Mouse (Mus musculus) limb, embryonic 11.5 days (tissue): ENCODE measurements at regions not wholly inside any gene's neighbourhood (a gene's known extent, or its start where the extent isn't known, plus 50 kb on each side); places are given as distances from the start of the nearest gene placed in this dataset.

Experiments
- ATAC-seq: fragments of 200-750 bp; cut with Nextera tagmentation; 2 replicates; pipeline ENCODE4 v1.8.0; 2017; ENCODE audit warnings: low read depth; ENCODE audit not compliant: insufficient number of reproducible peaks, low FRiP score, low TSS enrichment
- DNase-seq: peaks from one replicate; pipeline ENCODE4 v3.0.0-alpha.2; 2015; ENCODE audit warnings: low spot score
- H3K27ac ChIP-seq: fragments of 300-500 bp; sonication (generic); replicated peaks from 2 replicates; pipeline ENCODE4 v1.5.1; 2014; ENCODE audit warnings: low read depth, mild to moderate bottlenecking, low read length
- H3K27me3 ChIP-seq: fragments of 300-500 bp; sonication (generic); 2 replicates; pipeline ENCODE4 v1.6.1; 2014; ENCODE audit warnings: mild to moderate bottlenecking, low read length, mixed read lengths; ENCODE audit not compliant: control insufficient read depth, insufficient read depth
- H3K36me3 ChIP-seq: fragments of 300-500 bp; sonication (generic); 2 replicates; pipeline ENCODE4 v1.6.1; 2014; ENCODE audit warnings: mild to moderate bottlenecking, low read length, moderate library complexity, mixed read lengths; ENCODE audit not compliant: control insufficient read depth, insufficient read depth
- H3K4me1 ChIP-seq: fragments of 300-500 bp; sonication (generic); 2 replicates; pipeline ENCODE4 v1.6.1; 2014; ENCODE audit warnings: low read length, mixed read lengths; ENCODE audit not compliant: control insufficient read depth, insufficient read depth
- H3K4me2 ChIP-seq: fragments of 300-500 bp; sonication (generic); 2 replicates; pipeline ENCODE4 v1.6.1; 2014; ENCODE audit warnings: low read depth, mild to moderate bottlenecking, moderate library complexity; ENCODE audit not compliant: severe bottlenecking
- H3K4me3 ChIP-seq: fragments of 300-500 bp; sonication (generic); 2 replicates; pipeline ENCODE4 v1.5.1; 2014; ENCODE audit warnings: low read depth, low read length
- H3K9ac ChIP-seq: fragments of 300-500 bp; sonication (generic); 2 replicates; pipeline ENCODE4 v1.6.1; 2014; ENCODE audit warnings: mild to moderate bottlenecking, low read length
- H3K9me3 ChIP-seq: fragments of 300-500 bp; sonication (generic); 2 replicates; pipeline ENCODE4 v1.6.1; 2016; ENCODE audit warnings: low read length; ENCODE audit not compliant: control insufficient read depth
- WGBS: fragments of 180-500 bp; shearing (Covaris S2); extraction: QIAGEN DNeasy Blood & Tissue Kit; methylation state at CpG from one replicate; pipeline ENCODE4 v1.1.7; 2014; 5-methylcytosine and 5-hydroxymethylcytosine counted together

GRCm38 (mm10) chr16:12692739-12693292 is 416.7 kb upstream of the Ercc4 start:
- H3K27ac ChIP-seq, result no peak overlapping the region
- H3K27me3 ChIP-seq, result no peaks in the 10 kb centered on the region
- WGBS, result 63% methylated on average over 4 of the region's 5 CpGs
- no peaks in the 10 kb centered on the region for H3K4me1 ChIP-seq
- no peak overlapping the region for H3K4me3 ChIP-seq
- no peak overlapping the region for H3K4me2 ChIP-seq
- ATAC-seq, result no peak
- no peaks in the 10 kb centered on the region for H3K36me3 ChIP-seq
- no peaks in the 10 kb centered on the region for H3K9me3 ChIP-seq
- no peak for DNase-seq
- H3K9ac ChIP-seq, result no peak overlapping the region

- Histone ChIP-seq H3K4me1 (no peaks in the 10 kb centered on the region), H3K9ac (no peak overlapping the region), H3K36me3 (no peaks in the 10 kb centered on the region), H3K9me3 (no peaks in the 10 kb centered on the region), H3K4me3 (no peak overlapping the region), H3K27me3 (no peaks in the 10 kb centered on the region), H3K4me2 (no peak overlapping the region), H3K27ac (no peak overlapping the region)
- DNase-seq (no peak), ATAC-seq (no peak)
- 54% methylated on average over 7 of the region's 7 CpGs for WGBS
Measured at GRCm38 (mm10) chr16:12693346-12693745, 416.1 kb upstream of the Ercc4 start.

GRCm38 (mm10) chr16:12694646-12695045 is 414.8 kb upstream of the Ercc4 start:
- DNase-seq (no peak), ATAC-seq (no peak)
- WGBS, result 87% methylated on average over 3 of the region's 3 CpGs
- Histone ChIP-seq H3K9me3 (no peaks in the 10 kb centered on the region), H3K4me2 (no peak overlapping the region), H3K9ac (no peak overlapping the region), H3K4me3 (no peak overlapping the region), H3K4me1 (no peaks in the 10 kb centered on the region), H3K36me3 (no peaks in the 10 kb centered on the region), H3K27me3 (no peaks in the 10 kb centered on the region), H3K27ac (no peak overlapping the region)

GRCm38 (mm10) chr16:12696939-12697621 is 412.4 kb upstream of the Ercc4 start:
- H3K4me2 ChIP-seq, result no peak overlapping the region
- H3K9ac ChIP-seq, result no peak overlapping the region
- 87% methylated on average over 10 of the region's 10 CpGs for WGBS
- ATAC-seq (no peak), DNase-seq (no peak)
- H3K4me3 ChIP-seq, result no peak overlapping the region
- H3K27me3 ChIP-seq, result no peaks in the 10 kb centered on the region
- H3K4me1 ChIP-seq, result no peaks in the 10 kb centered on the region
- no peak overlapping the region for H3K27ac ChIP-seq
- H3K9me3 ChIP-seq, result no peaks in the 10 kb centered on the region
- H3K36me3 ChIP-seq, result no peaks in the 10 kb centered on the region

- H3K27me3 ChIP-seq, result no peaks in the 10 kb centered on the region
- no peak overlapping the region for H3K4me3 ChIP-seq
- H3K9ac ChIP-seq, result no peak overlapping the region
- no peaks in the 10 kb centered on the region for H3K36me3 ChIP-seq
- H3K27ac ChIP-seq, result no peak overlapping the region
- H3K4me1 ChIP-seq, result no peaks in the 10 kb centered on the region
- H3K9me3 ChIP-seq, result no peaks in the 10 kb centered on the region
- no peak overlapping the region for H3K4me2 ChIP-seq
- 73% methylated on average over 5 of the region's 5 CpGs for WGBS
- DNase-seq, result no peak
- no peak for ATAC-seq
Measured at GRCm38 (mm10) chr16:12699557-12699956, 409.9 kb upstream of the Ercc4 start.

- no peak for DNase-seq
- H3K27me3 ChIP-seq, result no peaks in the 10 kb centered on the region
- no peak overlapping the region for H3K27ac ChIP-seq
- no peak overlapping the region for H3K4me2 ChIP-seq
- WGBS, result 91% methylated on average over 10 of the region's 10 CpGs
- no peaks in the 10 kb centered on the region for H3K9me3 ChIP-seq
- no peak overlapping the region for H3K4me3 ChIP-seq
- H3K9ac ChIP-seq, result no peak overlapping the region
- H3K36me3 ChIP-seq, result no peaks in the 10 kb centered on the region
- ATAC-seq, result no peak
- H3K4me1 ChIP-seq, result no peaks in the 10 kb centered on the region
Measured at GRCm38 (mm10) chr16:12700088-12700487, 409.4 kb upstream of the Ercc4 start.

- no peak overlapping the region for H3K9ac ChIP-seq
- no peaks in the 10 kb centered on the region for H3K36me3 ChIP-seq
- 79% methylated on average over 9 of the region's 9 CpGs for WGBS
- no peak overlapping the region for H3K4me3 ChIP-seq
- H3K27me3 ChIP-seq, result no peaks in the 10 kb centered on the region
- no peak overlapping the region for H3K4me2 ChIP-seq
- no peaks in the 10 kb centered on the region for H3K4me1 ChIP-seq
- ATAC-seq (no peak), DNase-seq (no peak)
- no peak overlapping the region for H3K27ac ChIP-seq
- H3K9me3 ChIP-seq, result no peaks in the 10 kb centered on the region
Measured at GRCm38 (mm10) chr16:12703818-12704590, 405.5 kb upstream of the Ercc4 start.

GRCm38 (mm10) chr16:12706907-12707306 is 402.6 kb upstream of the Ercc4 start:
- H3K27me3 ChIP-seq, result no peaks in the 10 kb centered on the region
- H3K9ac ChIP-seq, result no peak overlapping the region
- ATAC-seq, result no peak
- no peak overlapping the region for H3K4me3 ChIP-seq
- no peak for DNase-seq
- H3K36me3 ChIP-seq, result no peaks in the 10 kb centered on the region
- no peak overlapping the region for H3K27ac ChIP-seq
- no peaks in the 10 kb centered on the region for H3K9me3 ChIP-seq
- no peak overlapping the region for H3K4me2 ChIP-seq
- H3K4me1 ChIP-seq, result no peaks in the 10 kb centered on the region
